Mouse (Mus musculus) gastrocnemius, postnatal 36 days (tissue): ENCODE results near the gene Fam168a. TPM values are rescaled to one million over a fixed set of nuclear protein-coding genes. Genes with fewer than 3 reads are reported as not detected.

Experiments used
- microRNA-seq, 2 experiments: library from miRNA; unstranded; fragments of <30 nt; microRNA quantifications; one replicate each; pipeline ENCODE4 v1.2.0; 2021
- total RNA-seq, 2 experiments: library from RNA; stranded (reverse); gene quantifications; 2 replicates each; pipeline ENCODE4 v1.2.3; 2021

Gene Fam168a
- total RNA-seq, 2 experiments from 2014 or later = 33.8 to 37.1 TPM

Small RNA genes lying within 50 kb of the gene (microRNA-seq; reads per million reads assigned to microRNA genes)
- 122 to 148 reads per million in 2 experiments for gene Mir3102

Other genes starting within 250 kb of the Fam168a start
- gene Ucp3, start 233.6 kb upstream of the Fam168a start, total RNA-seq = 100 to 1,000 TPM; 173 to 239 TPM
- gene Ucp2, start 213.3 kb upstream of the Fam168a start, total RNA-seq = 10 to 100 TPM; 29.8 to 36.9 TPM
- not detected for gene Dnajb13, start 191.7 kb upstream of the Fam168a start, total RNA-seq
- gene Coa4, start 169.6 kb upstream of the Fam168a start, total RNA-seq = 10 to 100 TPM in 1 of 2 experiments, 1 to 10 TPM in 1; 9.1 to 10.4 TPM
- gene Rab6a, start 99.2 kb upstream of the Fam168a start, total RNA-seq = 10 to 100 TPM; 53.8 to 59.7 TPM
- 10 to 100 TPM; 54.6 to 60.6 TPM for gene Mrpl48, start 98.3 kb upstream of the Fam168a start, total RNA-seq
- gene Plekhb1, start 44.2 kb upstream of the Fam168a start, total RNA-seq = 10 to 100 TPM; 24.3 to 27.6 TPM
- 10 to 100 TPM in 1 of 2 experiments, 1 to 10 TPM in 1; 5.3 to 12.2 TPM for gene Relt, start 156.8 kb downstream of the Fam168a start, total RNA-seq
- gene Arhgef17, start 225.5 kb downstream of the Fam168a start, total RNA-seq = 10 to 100 TPM; 19.3 to 19.6 TPM